Mouse (Mus musculus) midbrain, embryonic 13.5 days (tissue): ENCODE measurements at regions not wholly inside any gene's neighbourhood (a gene's known extent, or its start where the extent isn't known, plus 50 kb on each side); places are given as distances from the start of the nearest gene placed in this dataset.

Experiments used
- ATAC-seq: fragments of 200-750 bp; cut with Nextera tagmentation; 2 replicates; pipeline ENCODE4 v1.8.0; 2017; ENCODE audit warnings: mild to moderate bottlenecking, moderate TSS enrichment, moderate library complexity
- H3K27ac ChIP-seq: fragments of 300-500 bp; sonication (generic); 2 replicates; pipeline ENCODE4 v1.5.1; 2015; ENCODE audit warnings: inconsistent platforms, mild to moderate bottlenecking, moderate library complexity
- H3K27me3 ChIP-seq: fragments of 300-500 bp; sonication (generic); 2 replicates; pipeline ENCODE4 v1.6.1; 2015; ENCODE audit warnings: mild to moderate bottlenecking, inconsistent platforms
- H3K36me3 ChIP-seq: fragments of 300-500 bp; sonication (generic); 2 replicates; pipeline ENCODE4 v1.6.1; 2015; ENCODE audit warnings: mild to moderate bottlenecking, inconsistent platforms
- H3K4me1 ChIP-seq: fragments of 300-500 bp; sonication (generic); replicated peaks from 2 replicates; pipeline ENCODE4 v1.6.1; 2015; ENCODE audit warnings: inconsistent platforms
- H3K4me2 ChIP-seq: fragments of 300-500 bp; sonication (generic); replicated peaks from 2 replicates; pipeline ENCODE4 v1.6.1; 2015; ENCODE audit warnings: moderate library complexity, mild to moderate bottlenecking, inconsistent platforms
- H3K4me3 ChIP-seq: fragments of 300-500 bp; sonication (generic); replicated peaks from 2 replicates; pipeline ENCODE4 v1.5.1; 2015; ENCODE audit warnings: mild to moderate bottlenecking, inconsistent platforms
- H3K9ac ChIP-seq: fragments of 300-500 bp; sonication (generic); replicated peaks from 2 replicates; pipeline ENCODE4 v1.6.1; 2015; ENCODE audit warnings: mild to moderate bottlenecking, inconsistent platforms
- H3K9me3 ChIP-seq: fragments of 300-500 bp; sonication (generic); 2 replicates; pipeline ENCODE4 v1.6.1; 2016; ENCODE audit warnings: mild to moderate bottlenecking, inconsistent platforms
- WGBS: fragments of 180-500 bp; shearing (Covaris S2); methylation state at CpG from one replicate; pipeline ENCODE4 v1.1.7; 2015; 5-methylcytosine and 5-hydroxymethylcytosine counted together

- WGBS = 86% methylated on average over 6 of the region's 6 CpGs
- Histone ChIP-seq H3K27me3 (no peaks in the 10 kb centered on the region), H3K9ac (no peak overlapping the region), H3K36me3 (no peaks in the 10 kb centered on the region), H3K27ac (no peak overlapping the region), H3K4me2 (no peak overlapping the region), H3K4me3 (no peak overlapping the region), H3K4me1 (no peaks in the 10 kb centered on the region), H3K9me3 (no peaks in the 10 kb centered on the region)
- no peak for ATAC-seq
Measured at GRCm38 (mm10) chr1:91685789-91686188, 115.5 kb upstream of the Twist2 start.

GRCm38 (mm10) chr1:91691601-91692000 is 109.7 kb upstream of the Twist2 start:
- Histone ChIP-seq H3K9me3 (no peaks in the 10 kb centered on the region), H3K4me2 (no peak overlapping the region)
- WGBS = 85% methylated on average over 1 of the region's 1 CpGs

GRCm38 (mm10) chr1:91692709-91693460 is 108.4 kb upstream of the Twist2 start:
- Histone ChIP-seq H3K9ac (no peak overlapping the region), H3K9me3 (no peaks in the 10 kb centered on the region), H3K27ac (no peak overlapping the region), H3K27me3 (no peaks in the 10 kb centered on the region), H3K4me1 (no peaks in the 10 kb centered on the region), H3K4me2 (no peak overlapping the region), H3K36me3 (no peaks in the 10 kb centered on the region), H3K4me3 (no peak overlapping the region)
- no peak for ATAC-seq
- 88% methylated on average over 9 of the region's 9 CpGs for WGBS

More at GRCm38 (mm10) chr1:91691601-91692000, 109.7 kb upstream of the Twist2 start:
- Histone ChIP-seq H3K4me1 (no peaks in the 10 kb centered on the region), H3K27me3 (no peaks in the 10 kb centered on the region), H3K4me3 (no peak overlapping the region), H3K27ac (no peak overlapping the region), H3K9ac (no peak overlapping the region), H3K36me3 (no peaks in the 10 kb centered on the region)
- no peak for ATAC-seq

- H3K4me2 ChIP-seq = no peak overlapping the region
- H3K9ac ChIP-seq = no peak overlapping the region
- no peak for ATAC-seq
- 89% methylated on average over 8 of the region's 8 CpGs for WGBS
- no peaks in the 10 kb centered on the region for H3K27me3 ChIP-seq
- H3K27ac ChIP-seq = no peak overlapping the region
- H3K36me3 ChIP-seq = no peaks in the 10 kb centered on the region
- no peak overlapping the region for H3K4me3 ChIP-seq
- no peaks in the 10 kb centered on the region for H3K4me1 ChIP-seq
- no peaks in the 10 kb centered on the region for H3K9me3 ChIP-seq
Measured at GRCm38 (mm10) chr1:91697053-91697452, 104.2 kb upstream of the Twist2 start.

- Histone ChIP-seq H3K36me3 (no peaks in the 10 kb centered on the region), H3K4me1 (no peaks in the 10 kb centered on the region), H3K4me2 (no peak overlapping the region), H3K9me3 (no peaks in the 10 kb centered on the region), H3K27me3 (no peaks in the 10 kb centered on the region), H3K27ac (no peak overlapping the region), H3K4me3 (no peak overlapping the region), H3K9ac (no peak overlapping the region)
- no peak for ATAC-seq
- WGBS = 91% methylated on average over 12 of the region's 12 CpGs
Measured at GRCm38 (mm10) chr1:91701475-91701874, 99.8 kb upstream of the Twist2 start.

- H3K4me1 ChIP-seq = no peaks in the 10 kb centered on the region
- no peak overlapping the region for H3K27ac ChIP-seq
- no peaks in the 10 kb centered on the region for H3K27me3 ChIP-seq
- H3K4me3 ChIP-seq = no peak overlapping the region
- H3K36me3 ChIP-seq = no peaks in the 10 kb centered on the region
- no peak overlapping the region for H3K4me2 ChIP-seq
- no peak for ATAC-seq
- no peak overlapping the region for H3K9ac ChIP-seq
- no peaks in the 10 kb centered on the region for H3K9me3 ChIP-seq
- 83% methylated on average over 6 of the region's 6 CpGs for WGBS
Measured at GRCm38 (mm10) chr1:91702021-91702420, 99.2 kb upstream of the Twist2 start.

- Histone ChIP-seq H3K27ac (no peak overlapping the region), H3K9me3 (no peaks in the 10 kb centered on the region), H3K27me3 (no peaks in the 10 kb centered on the region), H3K36me3 (no peaks in the 10 kb centered on the region), H3K9ac (no peak overlapping the region), H3K4me3 (no peak overlapping the region), H3K4me1 (no peaks in the 10 kb centered on the region), H3K4me2 (no peak overlapping the region)
- no peak for ATAC-seq
Measured at GRCm38 (mm10) chr1:91702737-91703136, 98.5 kb upstream of the Twist2 start.

- H3K4me2 ChIP-seq = no peak overlapping the region
- H3K27ac ChIP-seq = no peak overlapping the region
- ATAC-seq = no peak
- H3K36me3 ChIP-seq = no peaks in the 10 kb centered on the region
- no peak overlapping the region for H3K4me3 ChIP-seq
- H3K27me3 ChIP-seq = no peaks in the 10 kb centered on the region
- no peaks in the 10 kb centered on the region for H3K9me3 ChIP-seq
- no peak overlapping the region for H3K9ac ChIP-seq
- H3K4me1 ChIP-seq = no peaks in the 10 kb centered on the region
- WGBS = 79% methylated on average over 9 of the region's 9 CpGs
Measured at GRCm38 (mm10) chr1:91705451-91705850, 95.8 kb upstream of the Twist2 start.

GRCm38 (mm10) chr1:91708550-91709243 is 92.6 kb upstream of the Twist2 start:
- H3K4me2 ChIP-seq = no peak overlapping the region
- H3K27ac ChIP-seq = no peak overlapping the region
- H3K9me3 ChIP-seq = no peaks in the 10 kb centered on the region
- ATAC-seq = no peak
- 80% methylated on average over 7 of the region's 7 CpGs for WGBS
- H3K9ac ChIP-seq = no peak overlapping the region
- H3K4me3 ChIP-seq = no peak overlapping the region
- H3K4me1 ChIP-seq = no peaks in the 10 kb centered on the region
- no peaks in the 10 kb centered on the region for H3K36me3 ChIP-seq
- H3K27me3 ChIP-seq = no peaks in the 10 kb centered on the region

- H3K27ac ChIP-seq = no peak overlapping the region
- 91% methylated on average over 1 of the region's 1 CpGs for WGBS
Measured at GRCm38 (mm10) chr1:91709244-91709600, 92.0 kb upstream of the Twist2 start.

GRCm38 (mm10) chr1:91713131-91713530 is 88.1 kb upstream of the Twist2 start:
- Histone ChIP-seq H3K27ac (no peak overlapping the region), H3K4me2 (no peak overlapping the region), H3K4me3 (no peak overlapping the region), H3K27me3 (no peaks in the 10 kb centered on the region), H3K4me1 (no peaks in the 10 kb centered on the region), H3K9me3 (no peaks in the 10 kb centered on the region), H3K36me3 (no peaks in the 10 kb centered on the region), H3K9ac (no peak overlapping the region)
- WGBS = 89% methylated on average over 11 of the region's 11 CpGs
- no peak for ATAC-seq

More at GRCm38 (mm10) chr1:91709244-91709600, 92.0 kb upstream of the Twist2 start:
- no peak overlapping the region for H3K9ac ChIP-seq
- no peaks in the 10 kb centered on the region for H3K36me3 ChIP-seq
- H3K27me3 ChIP-seq = no peaks in the 10 kb centered on the region
- no peak overlapping the region for H3K4me3 ChIP-seq
- H3K9me3 ChIP-seq = no peaks in the 10 kb centered on the region
- no peaks in the 10 kb centered on the region for H3K4me1 ChIP-seq
- ATAC-seq = no peak
- no peak overlapping the region for H3K4me2 ChIP-seq

- ATAC-seq = no peak
Measured at GRCm38 (mm10) chr1:91714266-91714665, 87.0 kb upstream of the Twist2 start.

More at GRCm38 (mm10) chr1:91714266-91714665, 87.0 kb upstream of the Twist2 start:
- no peaks in the 10 kb centered on the region for H3K4me1 ChIP-seq
- no peaks in the 10 kb centered on the region for H3K27me3 ChIP-seq
- H3K27ac ChIP-seq = no peak overlapping the region
- 91% methylated on average over 6 of the region's 6 CpGs for WGBS
- no peak overlapping the region for H3K4me3 ChIP-seq
- H3K9ac ChIP-seq = no peak overlapping the region
- H3K9me3 ChIP-seq = no peaks in the 10 kb centered on the region
- no peaks in the 10 kb centered on the region for H3K36me3 ChIP-seq
- H3K4me2 ChIP-seq = no peak overlapping the region
